Mouse (Mus musculus): ENCODE results near the gene Sirpb1a. TPM values are rescaled to one million over a fixed set of nuclear protein-coding genes. Genes with fewer than 3 reads are reported as not detected.

Sirpb1a gene
- polyA plus RNA-seq, 1 experiment, result not detected

GRCm38 (mm10) chr3:15340287-15340686 is 86.0 kb downstream of the Sirpb1a start:
- H3K4me3 ChIP-seq (ENCODE audit: insufficient read depth, poor library complexity, severe bottlenecking), result no peak overlapping the region
- no peaks in the 10 kb centered on the region for H3K79me2 ChIP-seq (ENCODE audit: control insufficient read depth, insufficient read depth)
- H3K27me3 ChIP-seq (ENCODE audit: control insufficient read depth, insufficient read depth, insufficient read length), result no peaks in the 10 kb centered on the region
- TF ChIP-seq CEBPB (IDR thresholded peaks at IDR 0.05; ENCODE audit: low read depth) (no peak), MAX (IDR thresholded peaks at IDR 0.05) (no peak), MYOD1 (IDR thresholded peaks at IDR 0.05; ENCODE audit: control insufficient read depth, insufficient read length, low read depth) (no peak), USF1 (IDR thresholded peaks at IDR 0.05; ENCODE audit: low read depth) (no peak), FOSL1 (IDR thresholded peaks at IDR 0.05; ENCODE audit: insufficient read depth, low read length, poor library complexity, severe bottlenecking) (no peak), MYOG (IDR thresholded peaks at IDR 0.05; ENCODE audit: control insufficient read depth, extremely low read depth, insufficient read length) (no peak), CTCF (IDR thresholded peaks at IDR 0.05; ENCODE audit: control insufficient read depth, insufficient read depth, insufficient read length) (no peak)
- no peaks in the 10 kb centered on the region for H3K36me3 ChIP-seq (ENCODE audit: control insufficient read depth, insufficient read depth)
- no peaks in the 10 kb centered on the region for H3K79me3 ChIP-seq (ENCODE audit: low read depth)
- H3ac ChIP-seq (ENCODE audit: control insufficient read depth, insufficient read length, low read depth), result no peak overlapping the region

- Histone ChIP-seq H3K4me3 (ENCODE audit: insufficient read depth, poor library complexity, severe bottlenecking) (no peak overlapping the region), H3K36me3 (ENCODE audit: control insufficient read depth, insufficient read depth) (no peaks in the 10 kb centered on the region), H3K79me2 (ENCODE audit: control insufficient read depth, insufficient read depth) (no peaks in the 10 kb centered on the region), H3ac (ENCODE audit: control insufficient read depth, insufficient read length, low read depth) (no peak overlapping the region), H3K27me3 (ENCODE audit: control insufficient read depth, insufficient read depth, insufficient read length) (no peaks in the 10 kb centered on the region), H3K79me3 (ENCODE audit: low read depth) (no peaks in the 10 kb centered on the region)
- no peak for TF ChIP-seq CTCF (IDR thresholded peaks at IDR 0.05; ENCODE audit: control insufficient read depth, insufficient read depth, insufficient read length)
- TF ChIP-seq MYOG (IDR thresholded peaks at IDR 0.05; ENCODE audit: control insufficient read depth, extremely low read depth, insufficient read length), result no peak
- TF ChIP-seq MAX (IDR thresholded peaks at IDR 0.05), result no peak
- TF ChIP-seq FOSL1 (IDR thresholded peaks at IDR 0.05; ENCODE audit: insufficient read depth, low read length, poor library complexity, severe bottlenecking), result no peak
- TF ChIP-seq MYOD1 (IDR thresholded peaks at IDR 0.05; ENCODE audit: control insufficient read depth, insufficient read length, low read depth), result no peak
- no peak for TF ChIP-seq CEBPB (IDR thresholded peaks at IDR 0.05; ENCODE audit: low read depth)
- TF ChIP-seq USF1 (IDR thresholded peaks at IDR 0.05; ENCODE audit: low read depth), result no peak
Observed at GRCm38 (mm10) chr3:15334182-15334581, 92.1 kb downstream of the Sirpb1a start.

GRCm38 (mm10) chr3:15332063-15332462 is 94.3 kb downstream of the Sirpb1a start, which contains the start of gene Gm9733:
Gm9733 (minus strand) TSS chr3:15332302.
- TF ChIP-seq MAX (IDR thresholded peaks at IDR 0.05) (no peak), FOSL1 (IDR thresholded peaks at IDR 0.05; ENCODE audit: insufficient read depth, low read length, poor library complexity, severe bottlenecking) (no peak), CTCF (IDR thresholded peaks at IDR 0.05; ENCODE audit: control insufficient read depth, insufficient read depth, insufficient read length) (no peak), CEBPB (IDR thresholded peaks at IDR 0.05; ENCODE audit: low read depth) (no peak), MYOD1 (IDR thresholded peaks at IDR 0.05; ENCODE audit: control insufficient read depth, insufficient read length, low read depth) (no peak), MYOG (IDR thresholded peaks at IDR 0.05; ENCODE audit: control insufficient read depth, extremely low read depth, insufficient read length) (no peak), USF1 (IDR thresholded peaks at IDR 0.05; ENCODE audit: low read depth) (no peak)
- no peak within 1 kb of the TSS for H3ac ChIP-seq (ENCODE audit: control insufficient read depth, insufficient read length, low read depth)
- no peaks in the 10 kb centered on the region for H3K27me3 ChIP-seq (ENCODE audit: control insufficient read depth, insufficient read depth, insufficient read length)
- no peak within 1 kb of the TSS for H3K4me3 ChIP-seq (ENCODE audit: insufficient read depth, poor library complexity, severe bottlenecking)
- H3K79me3 ChIP-seq (ENCODE audit: low read depth), result no peaks in the 10 kb centered on the region
- H3K79me2 ChIP-seq (ENCODE audit: control insufficient read depth, insufficient read depth), result no peaks in the 10 kb centered on the region
- no peaks in the 10 kb centered on the region for H3K36me3 ChIP-seq (ENCODE audit: control insufficient read depth, insufficient read depth)

GRCm38 (mm10) chr3:15331545-15331944 is 94.8 kb downstream of the Sirpb1a start:
- Histone ChIP-seq H3K79me2 (ENCODE audit: control insufficient read depth, insufficient read depth) (no peaks in the 10 kb centered on the region), H3K79me3 (ENCODE audit: low read depth) (no peaks in the 10 kb centered on the region), H3K36me3 (ENCODE audit: control insufficient read depth, insufficient read depth) (no peaks in the 10 kb centered on the region), H3K4me3 (ENCODE audit: insufficient read depth, poor library complexity, severe bottlenecking) (no peak overlapping the region), H3ac (ENCODE audit: control insufficient read depth, insufficient read length, low read depth) (no peak overlapping the region), H3K27me3 (ENCODE audit: control insufficient read depth, insufficient read depth, insufficient read length) (no peaks in the 10 kb centered on the region)
- TF ChIP-seq MYOD1 (IDR thresholded peaks at IDR 0.05; ENCODE audit: control insufficient read depth, insufficient read length, low read depth) (no peak), FOSL1 (IDR thresholded peaks at IDR 0.05; ENCODE audit: insufficient read depth, low read length, poor library complexity, severe bottlenecking) (no peak), USF1 (IDR thresholded peaks at IDR 0.05; ENCODE audit: low read depth) (no peak), MYOG (IDR thresholded peaks at IDR 0.05; ENCODE audit: control insufficient read depth, extremely low read depth, insufficient read length) (no peak), MAX (IDR thresholded peaks at IDR 0.05) (no peak), CTCF (IDR thresholded peaks at IDR 0.05; ENCODE audit: control insufficient read depth, insufficient read depth, insufficient read length) (no peak), CEBPB (IDR thresholded peaks at IDR 0.05; ENCODE audit: low read depth) (no peak)

- H3K4me3 ChIP-seq (ENCODE audit: insufficient read depth, poor library complexity, severe bottlenecking), result no peak overlapping the region
Observed at GRCm38 (mm10) chr3:15329549-15329948, 96.8 kb downstream of the Sirpb1a start.

More at GRCm38 (mm10) chr3:15329549-15329948, 96.8 kb downstream of the Sirpb1a start:
- Histone ChIP-seq H3K27me3 (ENCODE audit: control insufficient read depth, insufficient read depth, insufficient read length) (no peaks in the 10 kb centered on the region), H3K79me2 (ENCODE audit: control insufficient read depth, insufficient read depth) (no peaks in the 10 kb centered on the region), H3K79me3 (ENCODE audit: low read depth) (no peaks in the 10 kb centered on the region), H3ac (ENCODE audit: control insufficient read depth, insufficient read length, low read depth) (no peak overlapping the region), H3K36me3 (ENCODE audit: control insufficient read depth, insufficient read depth) (no peaks in the 10 kb centered on the region)
- TF ChIP-seq MYOG (IDR thresholded peaks at IDR 0.05; ENCODE audit: control insufficient read depth, extremely low read depth, insufficient read length) (no peak), MAX (IDR thresholded peaks at IDR 0.05) (no peak), MYOD1 (IDR thresholded peaks at IDR 0.05; ENCODE audit: control insufficient read depth, insufficient read length, low read depth) (no peak), CEBPB (IDR thresholded peaks at IDR 0.05; ENCODE audit: low read depth) (no peak), CTCF (IDR thresholded peaks at IDR 0.05; ENCODE audit: control insufficient read depth, insufficient read depth, insufficient read length) (no peak), FOSL1 (IDR thresholded peaks at IDR 0.05; ENCODE audit: insufficient read depth, low read length, poor library complexity, severe bottlenecking) (no peak), USF1 (IDR thresholded peaks at IDR 0.05; ENCODE audit: low read depth) (no peak)

Other genes with a start within 250 kb of the Sirpb1a start
- gene Gm9733, start 94.2 kb downstream of the Sirpb1a start, polyA plus RNA-seq (2012; fragmentation: generic; extraction: Trizol), result not detected
- gene Sirpb1b, start 148.5 kb upstream of the Sirpb1a start, polyA plus RNA-seq (2012; fragmentation: generic; extraction: Trizol), result not detected

All from C2C12 (cell line).